Mouse (Mus musculus) cerebellum, postnatal 4 days (tissue): ENCODE measurements around the gene Arhgef25.

Source experiments
- DNase-seq, 2 experiments: peaks; one replicate each; pipeline ENCODE4 v3.0.0; 2022; ENCODE audit warnings: low spot score in 2 of 2, mixed read lengths in 1 of 2

Arhgef25 gene

DNA sequence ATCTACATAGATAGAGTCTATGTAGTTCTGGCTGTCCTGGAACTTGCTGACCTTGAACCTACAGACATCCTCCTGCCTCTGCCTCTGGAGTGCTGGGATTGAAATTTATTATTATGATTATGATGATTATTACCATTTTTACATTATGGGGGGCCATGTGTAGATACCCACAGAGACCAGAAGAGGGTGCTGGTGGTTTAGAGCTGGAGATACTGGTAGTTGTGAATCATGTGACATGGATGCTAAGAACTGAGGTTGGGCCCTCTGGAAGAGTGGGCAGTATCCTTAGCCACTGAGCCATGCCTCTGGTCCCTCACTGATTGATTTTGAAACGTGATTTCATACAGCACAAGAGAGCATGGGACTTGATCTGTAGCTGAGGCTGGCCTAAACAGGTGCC is 3.4 kb downstream of the Arhgef25 start:
- no peak for DNase-seq

DNA sequence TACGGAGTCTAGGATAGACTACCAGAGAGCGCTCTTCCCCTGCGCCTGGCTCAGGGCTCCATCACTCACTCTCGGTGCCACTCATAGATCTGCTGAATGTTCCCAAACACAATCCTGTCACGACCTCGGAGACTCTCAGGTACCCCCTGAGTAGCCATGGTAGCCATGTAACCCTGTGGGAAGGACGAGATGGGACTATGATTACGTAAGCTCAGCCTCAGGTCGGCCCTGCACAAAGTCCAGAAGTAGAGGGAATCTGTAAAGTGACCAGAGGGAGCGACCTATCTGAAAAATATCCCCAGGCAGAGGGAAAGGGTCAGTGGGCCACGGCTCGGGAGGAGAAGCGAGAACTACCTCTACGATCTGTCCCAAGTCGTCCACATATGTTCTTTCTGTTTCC is 4.4 kb downstream of the Arhgef25 start:
- DNase-seq = no peak

DNA sequence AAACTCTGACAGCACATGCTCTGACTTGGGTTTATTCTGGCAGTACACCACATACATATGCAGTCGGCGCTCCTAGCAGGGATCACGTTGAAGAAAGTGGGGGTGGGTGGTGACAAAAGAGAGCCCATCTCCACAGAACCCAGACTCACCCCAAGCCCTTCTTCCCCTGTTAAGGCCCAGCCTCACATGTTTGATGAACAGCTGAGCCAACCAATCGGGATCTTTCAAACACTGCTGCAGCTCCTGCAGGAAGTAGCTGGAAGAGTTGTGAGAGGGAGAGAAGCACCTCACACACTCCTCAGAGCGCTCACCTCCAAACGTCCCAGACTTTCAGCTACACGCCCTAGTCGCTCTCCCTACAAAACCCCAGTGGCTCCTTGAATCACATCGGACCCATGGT is 4.8 kb downstream of the Arhgef25 start:
- DNase-seq = no peak

DNA sequence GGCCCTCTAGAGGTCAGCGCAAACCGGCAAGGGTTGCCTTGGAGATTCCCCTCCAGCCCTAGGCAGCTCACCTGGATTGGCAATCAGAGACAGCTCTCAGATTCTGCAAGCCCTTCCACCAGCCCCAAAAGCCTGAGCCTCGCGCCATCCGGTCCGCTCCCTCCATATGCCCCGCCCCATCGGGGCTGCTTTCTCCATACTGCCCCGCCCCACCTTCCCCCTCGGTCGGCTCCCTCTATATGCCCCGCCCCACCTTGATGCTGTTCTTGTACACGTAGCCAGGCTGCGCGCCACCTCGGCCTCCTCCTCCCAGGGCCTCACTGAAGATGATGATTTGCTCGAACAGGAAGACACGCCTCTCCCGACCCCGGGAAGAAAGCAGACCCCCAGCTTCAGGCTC is 6.1 kb downstream of the Arhgef25 start:
- DNase-seq = no peak

DNA sequence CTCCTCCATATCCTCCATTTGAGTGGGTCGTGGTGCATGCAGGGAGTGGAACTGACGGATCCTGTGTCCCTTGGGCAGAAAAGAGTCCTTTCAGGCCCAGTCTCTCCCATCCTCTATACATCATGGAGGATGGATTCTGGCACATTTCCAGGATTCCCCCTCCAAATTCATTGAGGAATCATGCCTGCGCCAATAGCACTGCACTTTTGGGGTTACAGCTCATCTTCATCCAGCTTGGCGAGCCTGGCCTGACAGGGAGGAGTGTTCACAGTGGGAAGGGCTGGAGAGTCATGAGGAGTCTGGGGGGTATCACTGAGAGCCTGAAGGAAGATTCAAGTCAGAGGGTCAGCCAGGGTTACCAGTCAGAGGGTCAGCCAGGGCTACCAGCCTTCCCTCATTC is 7.3 kb downstream of the Arhgef25 start:
- no peak for DNase-seq

DNA sequence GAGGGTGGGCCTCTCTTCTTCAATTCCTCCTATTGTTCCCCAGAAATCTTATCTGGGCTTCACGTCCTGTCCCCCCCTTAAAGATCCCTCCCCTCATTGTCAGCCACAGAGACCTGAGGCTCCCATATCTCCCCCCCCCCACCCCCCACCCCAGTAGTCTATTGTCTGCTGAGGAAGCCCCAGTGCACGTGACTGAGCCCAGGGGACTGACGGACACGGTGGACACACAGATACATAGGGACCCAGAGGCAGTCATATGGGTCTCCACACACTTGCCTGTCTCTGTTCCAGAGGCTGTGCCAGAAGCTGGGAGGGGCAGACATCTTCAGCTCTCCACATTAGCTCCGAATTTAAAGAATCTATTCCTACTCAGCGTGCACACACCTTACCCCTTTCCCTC is 8.3 kb downstream of the Arhgef25 start:
- no peak for DNase-seq

DNA sequence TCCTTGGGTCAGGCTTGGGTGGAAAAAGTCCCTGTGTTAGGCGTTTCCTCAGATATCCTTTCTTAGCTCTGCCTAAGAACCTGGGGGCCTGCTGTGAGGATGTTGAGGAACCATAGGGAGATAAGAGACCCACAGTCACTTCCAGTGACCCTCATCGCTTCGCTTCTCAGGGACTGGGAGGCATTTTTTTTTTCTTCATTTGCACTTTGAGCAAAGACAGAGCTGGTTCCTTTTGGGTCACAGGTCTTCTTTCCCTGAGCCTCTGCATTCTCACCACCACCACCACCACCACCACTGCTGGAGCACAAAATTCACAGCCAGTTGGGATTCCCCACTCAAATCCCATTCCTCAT is 9.2 kb downstream of the Arhgef25 start:
- no peak for DNase-seq

DNA sequence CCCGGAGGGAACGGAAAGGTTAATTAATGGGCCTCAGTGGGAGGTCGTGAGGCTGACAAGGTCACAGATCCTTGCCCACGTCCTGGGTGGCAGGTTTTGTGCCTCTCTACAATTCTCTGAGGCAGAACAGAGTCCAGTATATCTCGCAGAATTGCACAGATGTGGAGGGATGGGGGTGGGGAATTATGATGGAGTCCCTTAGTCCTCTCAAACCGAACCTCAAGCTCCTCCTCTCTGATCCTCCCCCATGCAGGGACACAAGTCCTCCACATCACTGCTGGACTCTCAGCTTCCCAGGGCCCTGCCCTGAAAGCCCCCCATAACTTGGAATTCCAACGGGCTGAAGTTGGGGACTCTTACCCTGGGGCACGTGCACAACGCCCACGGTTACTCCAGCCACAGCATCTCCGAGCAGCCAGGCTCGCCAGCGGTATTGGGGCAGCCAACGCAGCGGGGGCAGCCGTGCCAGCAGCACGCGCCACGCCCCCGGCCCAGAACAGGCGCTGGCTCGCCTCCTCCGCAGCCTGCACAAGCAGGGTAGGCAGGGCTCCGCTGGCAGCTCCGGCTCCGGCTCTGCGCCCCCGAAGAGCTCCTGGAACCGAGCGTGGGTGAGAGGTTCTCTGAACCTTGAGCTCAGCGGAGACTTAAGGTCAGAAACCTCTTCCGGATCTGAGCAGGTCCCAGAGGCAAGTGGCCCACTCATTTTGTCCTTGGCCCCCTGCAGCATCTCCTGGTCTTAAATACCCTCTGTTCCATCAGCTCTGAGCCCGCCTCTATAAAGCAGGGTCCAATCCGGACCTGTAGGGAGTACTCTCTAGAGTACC is 9.8 kb downstream of the Arhgef25 start, which contains the start of gene Slc26a10:
Gene Slc26a10 (minus strand): TSS at position 775 of the 824 bp plus-strand sequence.
- DNase-seq = peak in 1 of 2 experiments; percentile 40

DNA sequence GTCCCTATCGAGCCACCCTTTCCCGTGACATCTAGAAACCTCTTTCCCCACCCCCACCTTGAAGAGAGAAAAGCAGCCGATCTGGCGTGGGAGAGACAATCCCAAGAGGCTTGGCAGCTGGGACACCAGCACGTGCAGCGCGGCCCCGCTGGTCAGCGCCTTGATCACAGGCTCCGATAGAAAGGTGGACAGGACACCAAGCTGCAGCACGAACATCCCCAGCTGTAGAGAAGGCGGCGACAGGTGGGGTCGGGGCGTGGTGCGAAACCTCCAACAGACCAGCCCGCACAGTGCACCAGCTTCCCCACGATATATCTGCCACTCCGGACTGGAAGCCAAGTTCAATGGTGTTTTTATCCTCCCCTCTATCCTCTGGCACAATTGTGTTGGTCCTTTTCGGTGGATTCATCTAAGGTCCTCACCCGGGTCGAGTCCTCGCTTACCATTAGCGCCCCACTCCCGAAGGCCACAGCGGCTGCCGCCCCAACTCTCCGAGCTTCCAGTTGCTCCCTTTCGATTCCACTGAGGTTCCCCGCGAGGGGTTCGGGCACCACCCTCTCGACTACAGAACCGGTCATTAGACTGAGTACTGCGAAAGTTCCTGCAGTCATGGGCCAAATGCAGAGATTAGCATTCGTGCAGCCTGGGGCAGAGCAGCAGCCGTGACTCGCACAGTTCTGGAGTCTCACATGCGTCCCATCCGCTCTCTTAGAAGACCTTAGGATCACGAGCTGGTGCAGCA is 11.4 kb downstream of the Arhgef25 start:
- DNase-seq = no peak

DNA sequence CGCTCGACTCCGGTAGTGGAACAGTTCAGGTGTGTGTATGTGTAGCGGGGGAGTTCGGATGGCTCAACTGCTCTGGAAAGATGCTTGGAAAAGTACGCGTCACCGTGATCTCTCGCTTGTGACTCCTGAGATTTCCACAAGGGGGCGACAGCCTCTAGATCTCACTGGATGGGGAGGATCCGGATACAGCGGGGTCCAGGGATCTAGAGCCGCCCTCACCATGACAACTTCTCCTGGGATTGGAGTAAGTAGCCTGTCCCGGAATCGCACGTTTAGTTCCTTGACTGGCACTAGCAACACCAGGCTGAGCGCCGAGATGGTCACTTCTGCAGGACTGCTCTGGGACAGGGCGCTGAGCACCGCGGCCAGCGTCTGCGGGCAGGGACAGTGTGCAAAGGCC is 12.2 kb downstream of the Arhgef25 start:
- DNase-seq = peak; percentile 59 to 82

DNA sequence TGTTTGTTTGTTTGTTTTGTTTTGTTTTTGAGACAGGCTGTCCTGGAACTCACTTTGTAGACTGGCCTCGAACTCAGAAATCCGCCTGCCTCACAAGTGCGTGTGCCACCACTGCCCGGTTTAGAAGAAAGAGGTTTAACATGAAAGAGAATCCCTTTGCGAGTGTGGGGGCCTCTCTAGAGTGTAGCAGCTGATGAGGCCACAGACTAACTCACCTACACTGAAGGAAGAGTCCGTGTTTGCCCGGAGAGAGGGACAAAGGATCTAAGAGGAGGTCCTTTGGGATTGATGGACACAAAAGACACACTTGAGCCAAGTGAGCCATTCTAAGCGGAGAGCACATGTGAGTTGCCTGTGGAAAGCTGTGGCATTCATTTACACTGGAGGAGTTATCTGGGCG is 12.6 kb downstream of the Arhgef25 start:
- DNase-seq = no peak

DNA sequence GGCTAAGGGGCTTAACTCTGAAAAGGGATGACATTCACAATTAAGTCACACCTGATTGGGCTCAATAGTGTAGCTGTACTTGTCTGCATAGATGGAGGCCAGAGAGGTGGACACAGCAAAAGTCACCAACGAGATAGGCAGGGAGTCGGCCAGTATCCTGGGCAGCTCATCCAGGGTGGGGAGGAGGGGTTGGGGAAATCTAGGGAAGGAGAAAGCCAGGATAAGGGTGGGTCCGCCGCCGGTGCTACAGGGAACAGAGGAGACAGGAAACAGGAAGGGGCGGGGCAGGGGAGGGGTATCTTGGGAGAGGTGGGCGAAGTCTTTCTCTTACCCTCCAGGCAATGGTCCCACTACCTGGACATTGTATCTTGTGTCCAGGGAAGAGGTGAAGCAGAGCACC is 13.1 kb downstream of the Arhgef25 start:
- no peak for DNase-seq

DNA sequence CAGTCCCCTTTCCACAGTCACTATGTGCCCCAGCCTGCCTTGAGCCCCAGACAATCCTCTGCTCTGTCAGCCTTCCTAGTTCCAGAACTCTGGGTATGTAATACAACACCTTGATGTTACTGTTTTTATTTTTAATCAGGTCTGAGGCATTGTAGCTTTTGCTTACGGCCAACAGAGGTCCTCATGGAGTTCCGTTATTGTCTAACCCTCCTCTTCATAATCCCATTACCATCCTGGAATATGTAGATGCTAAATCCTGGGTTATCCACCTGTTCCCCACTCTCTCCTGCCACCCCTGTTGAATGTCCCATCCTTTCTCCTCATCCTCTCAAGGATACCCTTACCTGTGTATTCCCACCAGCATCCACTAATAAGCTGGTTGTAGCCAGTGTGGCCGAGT is 13.7 kb downstream of the Arhgef25 start:
- DNase-seq = no peak

DNA sequence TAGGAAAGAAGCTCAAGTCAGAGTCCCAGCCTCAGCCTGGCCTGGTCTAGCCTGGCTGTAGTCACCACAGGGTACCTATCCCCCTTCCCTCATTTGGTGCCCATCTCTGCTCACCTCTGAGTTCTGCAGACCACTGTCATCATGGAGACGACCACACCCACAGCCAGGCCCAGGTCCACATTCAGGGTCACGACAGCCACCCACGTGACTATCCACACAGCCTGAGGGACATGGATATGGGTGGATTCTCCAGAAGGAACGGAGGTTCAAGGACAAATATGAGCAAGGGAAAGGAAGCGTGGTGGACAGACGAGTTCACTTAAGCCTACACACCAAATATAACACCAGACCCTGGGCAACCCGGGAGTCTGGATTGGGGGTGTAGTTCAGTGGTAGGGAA is 15.7 kb downstream of the Arhgef25 start:
- no peak for DNase-seq

DNA sequence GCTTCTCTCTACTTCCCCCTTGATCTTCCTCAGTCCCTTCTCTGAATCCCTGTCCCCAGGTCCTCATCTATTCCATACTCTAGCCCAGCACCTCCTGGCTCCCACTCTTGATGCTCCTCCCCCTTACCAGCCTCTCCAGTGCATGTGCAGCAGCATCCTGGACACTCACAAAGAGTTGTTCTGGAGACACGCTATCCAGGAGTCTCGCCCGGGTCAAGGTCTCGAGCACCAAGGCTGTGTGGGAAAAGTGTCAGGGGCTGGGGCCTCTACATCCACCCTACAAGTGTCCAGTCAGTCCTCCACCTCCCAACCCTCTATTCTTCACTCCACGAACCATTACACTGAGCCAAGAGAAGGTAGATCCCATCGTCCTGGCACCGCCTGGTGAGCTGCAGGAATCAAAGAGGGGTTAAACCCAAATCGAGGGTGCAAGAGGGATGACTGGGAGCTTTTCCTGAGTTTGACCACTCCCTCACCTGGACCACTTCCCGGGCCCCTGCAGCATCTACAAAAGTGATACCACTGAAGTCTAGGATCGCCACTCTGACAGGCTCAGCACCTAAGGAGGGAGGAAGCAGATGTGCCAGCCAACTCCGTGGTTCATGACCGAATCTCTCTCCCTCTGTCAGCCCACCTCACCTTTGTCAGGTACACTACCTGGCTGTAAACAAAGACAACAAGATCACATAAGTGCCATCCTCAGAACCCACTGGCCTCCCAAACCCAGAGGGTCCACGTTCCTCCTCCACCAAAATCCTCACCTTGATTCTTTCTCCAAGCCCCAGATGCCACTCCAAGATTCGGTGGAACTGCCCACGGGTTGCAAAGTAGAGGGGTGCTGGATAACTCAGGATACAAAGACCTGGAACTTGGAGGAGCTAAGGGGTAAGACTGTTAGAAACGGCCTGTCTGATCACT is 16.5 kb downstream of the Arhgef25 start:
- no peak for DNase-seq

DNA sequence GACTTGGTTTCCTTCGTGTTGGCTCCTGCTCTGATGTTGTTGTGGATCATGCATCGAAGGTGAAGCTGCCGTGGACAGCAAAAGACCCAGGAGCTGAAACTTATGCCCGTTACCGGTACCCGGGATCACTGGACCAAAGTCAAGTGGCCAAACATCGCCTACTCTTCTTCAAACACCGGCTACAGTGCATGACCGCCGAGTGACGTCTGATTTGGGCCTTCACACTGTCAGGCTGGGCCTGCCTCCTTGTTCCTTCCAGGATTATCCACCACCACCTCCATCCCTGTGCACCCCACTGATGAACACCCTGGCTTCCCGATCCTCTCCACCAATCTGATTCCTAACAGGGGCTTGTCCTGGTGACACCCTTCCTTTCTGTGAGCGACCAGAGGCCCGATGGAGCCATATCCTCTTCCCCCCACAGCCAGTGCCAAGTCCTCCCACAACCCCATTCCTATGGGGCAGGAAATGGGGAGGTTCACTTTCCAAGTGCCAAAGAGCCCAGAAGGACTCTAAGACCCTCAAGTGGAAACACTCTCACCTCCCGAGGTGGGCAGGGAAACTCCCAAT is 18.2 kb downstream of the Arhgef25 start:
- no peak for DNase-seq

DNA sequence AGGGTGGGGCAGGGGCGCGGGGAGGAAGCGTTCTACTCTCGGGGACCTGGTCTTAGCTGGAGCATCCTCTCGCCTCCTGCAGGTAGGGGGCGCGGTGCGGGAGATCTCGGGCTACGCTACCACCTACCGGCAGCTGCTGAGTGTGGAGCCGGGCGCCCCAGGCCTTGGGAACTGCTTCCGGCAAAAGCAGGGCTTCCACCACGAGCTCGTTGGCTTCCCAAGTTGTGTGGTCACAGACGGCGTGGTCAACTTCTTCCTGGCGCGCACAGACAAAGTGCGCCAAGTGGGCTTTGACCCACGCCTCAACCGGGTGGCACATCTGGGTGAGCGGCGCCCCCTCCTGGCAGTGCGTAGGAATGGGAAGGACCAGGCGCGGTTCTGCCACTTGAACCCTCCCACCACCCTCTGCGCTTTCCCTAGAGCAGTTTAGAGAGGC is 19.0 kb downstream of the Arhgef25 start:
- DNase-seq = peak; percentile 37 to 69

DNA sequence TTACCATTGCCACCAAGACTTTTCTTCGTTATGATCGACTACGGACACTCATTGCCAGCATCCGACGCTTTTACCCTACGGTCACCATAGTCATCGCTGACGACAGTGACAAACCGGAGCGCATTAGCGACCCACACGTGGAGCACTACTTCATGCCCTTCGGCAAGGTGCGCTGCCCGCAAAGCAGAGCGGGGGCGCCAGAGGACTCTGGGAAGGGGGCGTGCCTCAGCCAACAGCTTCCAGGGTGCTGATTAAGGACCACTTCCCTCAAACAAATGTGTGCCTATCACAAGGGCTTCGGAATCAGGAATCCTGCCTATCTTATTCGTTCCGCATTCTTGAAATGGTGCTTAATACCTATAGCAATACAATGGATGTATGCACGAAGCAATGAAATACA is 19.9 kb downstream of the Arhgef25 start:
- DNase-seq = no peak

DNA sequence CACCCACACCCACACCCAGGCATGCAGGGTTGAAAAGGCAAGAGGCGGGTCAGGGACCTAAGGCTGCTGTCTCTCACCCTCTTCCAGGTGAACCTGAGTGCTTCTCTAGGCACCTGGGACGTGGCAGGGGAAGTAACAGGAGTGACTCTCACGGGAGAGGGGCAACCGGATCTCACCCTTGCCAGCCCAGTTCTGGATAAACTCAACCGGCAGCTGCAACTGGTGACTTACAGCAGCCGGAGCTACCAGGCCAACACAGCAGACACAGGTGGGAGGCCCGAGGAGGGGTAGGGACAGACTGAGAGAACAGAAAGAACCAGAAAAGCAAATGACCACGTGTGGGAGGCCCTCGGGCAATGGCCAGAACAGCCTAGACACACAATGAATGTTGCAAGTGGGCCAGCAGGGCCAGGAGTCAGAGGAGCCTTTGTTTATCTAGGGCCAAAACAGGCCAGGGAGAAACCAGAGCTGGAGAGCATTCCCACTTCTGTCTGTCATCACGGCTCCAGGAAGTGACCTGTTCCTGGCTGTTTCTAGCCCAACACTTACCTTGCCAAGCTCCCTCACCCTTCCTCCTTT is 22.2 kb downstream of the Arhgef25 start:
- DNase-seq = no peak

DNA sequence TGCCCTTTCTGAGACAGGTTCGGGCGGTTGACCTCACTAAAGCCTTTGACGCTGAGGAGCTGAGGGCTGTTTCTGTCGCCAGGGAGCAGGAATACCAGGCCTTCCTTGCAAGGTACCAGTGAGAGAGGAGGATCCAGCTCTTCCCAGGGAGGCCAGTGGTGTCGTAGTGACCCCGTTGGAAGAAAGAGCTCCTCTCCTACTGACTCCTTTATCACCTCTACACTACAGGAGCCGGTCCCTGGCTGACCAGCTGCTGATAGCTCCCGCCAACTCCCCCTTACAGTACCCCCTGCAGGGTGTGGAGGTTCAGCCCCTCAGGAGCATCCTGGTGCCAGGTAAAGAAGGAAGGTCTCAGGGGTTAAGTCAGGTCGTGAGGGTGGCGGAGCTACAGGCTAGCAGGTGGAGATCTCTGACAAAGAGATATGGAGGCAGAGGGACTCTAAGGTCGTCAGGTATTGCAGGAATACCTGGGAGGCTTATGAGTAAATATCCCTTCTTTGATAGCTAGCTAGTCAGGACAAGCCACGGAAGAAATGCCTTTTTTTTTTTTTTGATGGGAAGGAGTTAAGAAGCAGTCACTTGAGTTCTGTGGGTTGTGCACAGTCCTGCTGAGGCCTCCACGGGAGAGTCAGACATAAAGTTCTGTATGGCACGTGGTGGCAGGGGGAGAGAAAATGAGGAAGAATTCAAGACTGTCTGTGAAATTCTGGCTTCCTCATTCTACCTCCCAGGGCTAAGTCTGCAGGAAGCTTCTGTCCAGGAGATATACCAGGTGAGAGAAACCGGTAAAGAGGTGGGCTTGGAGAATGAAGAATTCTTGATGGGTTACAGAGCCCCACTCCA is 22.9 kb downstream of the Arhgef25 start:
- DNase-seq = no peak

DNA sequence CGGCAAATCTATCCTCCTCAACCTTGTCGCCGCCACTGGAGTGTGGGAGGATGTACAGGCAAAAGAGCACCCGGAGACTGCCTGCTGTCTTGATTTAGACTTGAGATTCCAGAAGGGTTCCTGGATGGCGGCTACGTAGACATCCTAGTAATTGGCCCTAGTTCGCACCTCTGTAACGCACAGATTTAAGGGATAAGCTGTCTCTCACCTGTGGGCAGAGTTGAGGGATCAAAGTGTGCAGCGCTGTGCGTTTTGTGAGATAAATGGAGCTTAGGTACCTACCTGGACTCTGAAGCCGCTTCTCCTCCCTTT is 23.5 kb downstream of the Arhgef25 start:
- no peak for DNase-seq
